Mouse (Mus musculus) heart, adult 2 months (tissue): ENCODE results near the gene Btbd17.

Experiments used
- CTCF ChIP-seq: fragments of 200-600 bp; IDR thresholded peaks from 2 replicates; pipeline ENCODE4 v1.8.1; 2022; ENCODE audit warnings: antibody characterized with exemption, mild to moderate bottlenecking, moderate library complexity
- POLR2A ChIP-seq: fragments of 200-500 bp; IDR thresholded peaks from 2 replicates; pipeline ENCODE4 v1.6.1; 2011; ENCODE audit warnings: mild to moderate bottlenecking, low read depth, low read length, control low read depth; ENCODE audit not compliant: insufficient read depth

GRCm38 (mm10) chr11:114823199-114823725 is 27.5 kb upstream of the Btbd17 start:
- TF ChIP-seq CTCF (no peak), POLR2A (no peak)
